Mouse (Mus musculus): ENCODE results near the gene Ankrd50. TPM values are rescaled to one million over a fixed set of nuclear protein-coding genes. Genes with fewer than 3 reads are reported as not detected.

Ankrd50 gene
- polyA plus RNA-seq (2012; ENCODE audit: insufficient read depth, insufficient read length, missing spikeins), result 21.7 and 22.8 TPM in 2 replicates

DNA sequence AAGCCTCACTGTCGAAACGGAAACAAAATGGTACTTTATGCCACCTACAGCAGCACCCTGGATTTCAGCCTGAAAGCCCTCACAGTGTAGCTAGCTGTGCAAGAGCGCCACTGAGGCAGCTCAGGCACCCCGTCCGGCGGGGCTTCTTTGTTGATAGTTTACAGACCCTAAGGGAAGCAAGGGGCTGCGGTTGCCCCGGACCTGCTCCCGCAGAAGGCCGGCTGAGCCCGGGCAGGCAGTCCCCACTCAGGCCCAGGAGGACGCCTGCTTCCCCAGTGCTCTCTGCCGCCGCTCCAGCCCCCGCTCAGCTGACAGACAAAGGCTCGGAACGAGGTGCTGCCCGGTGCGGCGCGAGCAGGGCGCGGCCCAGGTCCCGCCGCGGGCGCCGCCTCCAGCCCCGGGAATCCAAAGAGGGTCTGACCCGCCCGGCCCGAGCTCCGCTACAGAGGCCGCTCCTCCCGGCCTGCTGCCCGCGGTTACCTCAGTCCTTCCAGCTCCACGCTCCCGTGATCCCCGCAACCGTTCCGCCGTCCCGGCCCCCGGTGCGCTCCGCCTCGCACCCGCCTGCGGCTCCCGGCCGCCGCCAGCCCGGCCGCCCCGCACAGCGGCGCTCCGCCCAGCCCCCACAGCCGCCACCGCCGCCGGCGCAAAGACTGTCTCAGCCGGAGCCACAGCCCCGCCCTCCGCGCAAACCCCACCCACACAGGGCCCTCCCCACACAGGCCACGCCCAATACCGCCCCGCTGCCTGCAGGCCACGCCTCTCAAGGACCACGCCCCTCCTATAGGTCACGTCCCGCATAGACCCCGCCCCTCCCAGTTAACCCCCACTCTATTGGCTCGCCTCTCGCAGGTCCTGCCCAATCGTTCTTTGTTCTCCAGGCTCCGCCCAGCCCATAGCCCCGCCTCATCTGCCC is at the start of gene Ankrd50:
Gene Ankrd50 (minus strand): TSS at position 654 of the 916 bp plus-strand sequence.
- H3K27ac ChIP-seq (ENCODE audit: insufficient read depth, low read depth, low read length), result peak within 1 kb of the TSS; percentile 55

DNA sequence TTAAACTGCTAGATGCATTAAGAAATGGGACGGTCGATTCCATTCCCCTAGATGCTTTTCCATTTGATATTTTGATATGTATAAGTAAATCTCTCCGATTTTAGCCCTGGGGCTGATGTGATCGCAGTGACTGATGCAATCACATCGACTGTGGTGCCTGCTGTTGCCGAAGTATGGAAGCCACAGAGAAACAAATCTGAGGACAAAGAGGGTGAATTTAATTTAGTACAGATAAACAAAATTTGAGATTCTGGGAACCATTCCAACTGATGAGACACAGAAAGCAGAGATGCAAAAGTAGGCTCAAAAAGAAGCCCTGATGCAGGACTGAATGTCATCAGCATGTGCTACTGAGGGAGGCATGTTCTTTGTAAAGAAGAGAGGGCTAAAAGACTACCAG is 49.6 kb upstream of the Ankrd50 start:
- Histone ChIP-seq H3K27ac (ENCODE audit: insufficient read depth, low read depth, low read length) (no peak overlapping the region), H3K4me1 (ENCODE audit: control insufficient read depth, insufficient read depth, low read length) (no peaks in the 10 kb centered on the region), H3K4me3 (ENCODE audit: insufficient read depth, low read length) (no peak overlapping the region)
- TF ChIP-seq CTCF (IDR thresholded peaks at IDR 0.05; ENCODE audit: low read depth, low read length) (no peak), POLR2A (IDR thresholded peaks at IDR 0.05; ENCODE audit: borderline replicate concordance, low read depth, low read length) (no peak)

More for the DNA sequence above, at the start of gene Ankrd50:
- peak within 1 kb of the TSS; percentile 90 for H3K4me3 ChIP-seq (ENCODE audit: insufficient read depth, low read length)
- H3K4me1 ChIP-seq (ENCODE audit: control insufficient read depth, insufficient read depth, low read length), result peaks cover 20% of the 10 kb centered on the region
- TF ChIP-seq CTCF (IDR thresholded peaks at IDR 0.05; ENCODE audit: low read depth, low read length), result no peak
- no peak for TF ChIP-seq POLR2A (IDR thresholded peaks at IDR 0.05; ENCODE audit: borderline replicate concordance, low read depth, low read length)

DNA sequence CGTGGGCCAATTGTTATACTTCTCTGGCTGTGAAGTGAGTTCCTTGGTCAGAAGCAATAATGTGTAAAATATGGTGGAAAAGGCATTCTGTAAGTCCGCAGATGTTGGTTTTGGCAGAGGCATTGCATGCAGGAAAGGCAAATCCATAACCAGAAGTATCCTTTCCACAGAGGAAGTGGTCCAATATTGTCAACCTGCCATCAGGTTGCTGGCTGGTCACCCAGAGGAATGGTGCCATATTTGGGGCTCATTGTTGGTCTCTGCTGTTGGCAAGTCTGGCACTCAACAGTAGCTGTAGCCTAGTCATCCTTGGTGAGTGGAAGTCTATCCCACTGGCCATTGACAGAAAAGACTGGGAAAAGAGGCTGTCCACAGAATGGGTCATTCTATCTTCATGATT is 35.8 kb upstream of the Ankrd50 start:
- H3K27ac ChIP-seq (ENCODE audit: insufficient read depth, low read depth, low read length), result no peak overlapping the region
- 0 out of 2 replicates have a peak, but pooled peaks cover 2% of the 10 kb centered on the region for H3K4me1 ChIP-seq (ENCODE audit: control insufficient read depth, insufficient read depth, low read length)
- H3K4me3 ChIP-seq (ENCODE audit: insufficient read depth, low read length), result no peak overlapping the region
- TF ChIP-seq CTCF (IDR thresholded peaks at IDR 0.05; ENCODE audit: low read depth, low read length) (no peak), POLR2A (IDR thresholded peaks at IDR 0.05; ENCODE audit: borderline replicate concordance, low read depth, low read length) (no peak)

DNA sequence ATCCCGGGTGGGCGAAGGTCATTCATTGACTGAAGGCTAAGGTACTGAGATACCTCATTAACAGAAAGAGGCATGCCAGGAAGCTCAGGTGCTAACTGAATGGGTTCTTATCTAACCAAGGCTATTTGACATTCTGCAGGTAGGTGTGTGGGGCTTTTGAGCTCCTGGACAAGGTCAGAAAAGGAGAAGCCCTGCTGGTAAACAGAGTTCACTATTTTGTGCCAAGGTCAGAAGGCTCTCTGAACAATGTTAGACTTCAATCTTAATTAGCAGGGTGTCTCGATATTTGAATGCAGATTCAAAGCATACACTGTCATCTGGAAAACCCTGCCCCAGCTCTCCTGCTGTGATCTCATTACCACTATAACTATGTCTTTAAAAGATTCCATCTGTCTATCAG is 35.3 kb upstream of the Ankrd50 start:
- TF ChIP-seq CTCF (IDR thresholded peaks at IDR 0.05; ENCODE audit: low read depth, low read length) (no peak), POLR2A (IDR thresholded peaks at IDR 0.05; ENCODE audit: borderline replicate concordance, low read depth, low read length) (no peak)
- 0 out of 2 replicates have a peak, but pooled peaks cover 2% of the 10 kb centered on the region for H3K4me1 ChIP-seq (ENCODE audit: control insufficient read depth, insufficient read depth, low read length)
- no peak overlapping the region for H3K4me3 ChIP-seq (ENCODE audit: insufficient read depth, low read length)

DNA sequence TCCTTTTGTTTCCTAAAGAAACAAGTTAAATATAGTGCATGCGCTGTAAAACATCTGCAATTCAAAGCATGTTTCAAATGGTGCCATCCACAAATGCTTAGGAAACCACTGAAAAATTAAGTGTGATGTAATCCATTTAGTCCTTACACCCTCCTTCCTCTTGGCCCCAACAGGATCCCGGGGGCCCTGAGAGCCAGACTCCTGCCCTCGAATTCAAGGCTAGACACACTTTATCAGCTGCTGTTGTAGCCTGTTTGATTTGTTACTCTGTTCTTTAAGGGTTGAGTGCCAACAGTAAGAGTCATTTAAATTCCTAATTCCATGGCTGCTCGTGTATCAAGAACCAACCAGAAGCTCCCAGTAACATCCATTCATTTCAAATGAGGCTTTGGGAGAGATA is 19.0 kb upstream of the Ankrd50 start:
- no peak for TF ChIP-seq POLR2A (IDR thresholded peaks at IDR 0.05; ENCODE audit: borderline replicate concordance, low read depth, low read length)
- TF ChIP-seq CTCF (IDR thresholded peaks at IDR 0.05; ENCODE audit: low read depth, low read length), result no peak
- no peaks in the 10 kb centered on the region for H3K4me1 ChIP-seq (ENCODE audit: control insufficient read depth, insufficient read depth, low read length)

More for the DNA sequence above, 35.3 kb upstream of the Ankrd50 start:
- no peak overlapping the region for H3K27ac ChIP-seq (ENCODE audit: insufficient read depth, low read depth, low read length)

GRCm38 (mm10) chr3:38502156-38502555 is 17.5 kb upstream of the Ankrd50 start:
- Histone ChIP-seq H3K4me3 (ENCODE audit: insufficient read depth, low read length) (no peak overlapping the region), H3K4me1 (ENCODE audit: control insufficient read depth, insufficient read depth, low read length) (no peaks in the 10 kb centered on the region), H3K27ac (ENCODE audit: insufficient read depth, low read depth, low read length) (no peak overlapping the region)
- no peak for TF ChIP-seq CTCF (IDR thresholded peaks at IDR 0.05; ENCODE audit: low read depth, low read length)
- no peak for TF ChIP-seq POLR2A (IDR thresholded peaks at IDR 0.05; ENCODE audit: borderline replicate concordance, low read depth, low read length)

More for the DNA sequence above, 19.0 kb upstream of the Ankrd50 start:
- Histone ChIP-seq H3K27ac (ENCODE audit: insufficient read depth, low read depth, low read length) (no peak overlapping the region), H3K4me3 (ENCODE audit: insufficient read depth, low read length) (no peak overlapping the region)

- Histone ChIP-seq H3K4me1 (ENCODE audit: control insufficient read depth, insufficient read depth, low read length) (no peaks in the 10 kb centered on the region), H3K4me3 (ENCODE audit: insufficient read depth, low read length) (no peak overlapping the region), H3K27ac (ENCODE audit: insufficient read depth, low read depth, low read length) (no peak overlapping the region)
- TF ChIP-seq POLR2A (IDR thresholded peaks at IDR 0.05; ENCODE audit: borderline replicate concordance, low read depth, low read length) (no peak), CTCF (IDR thresholded peaks at IDR 0.05; ENCODE audit: low read depth, low read length) (no peak)
These were observed 17.1 kb upstream of the Ankrd50 start for GRCm38 (mm10) chr3:38501739-38502138.

DNA sequence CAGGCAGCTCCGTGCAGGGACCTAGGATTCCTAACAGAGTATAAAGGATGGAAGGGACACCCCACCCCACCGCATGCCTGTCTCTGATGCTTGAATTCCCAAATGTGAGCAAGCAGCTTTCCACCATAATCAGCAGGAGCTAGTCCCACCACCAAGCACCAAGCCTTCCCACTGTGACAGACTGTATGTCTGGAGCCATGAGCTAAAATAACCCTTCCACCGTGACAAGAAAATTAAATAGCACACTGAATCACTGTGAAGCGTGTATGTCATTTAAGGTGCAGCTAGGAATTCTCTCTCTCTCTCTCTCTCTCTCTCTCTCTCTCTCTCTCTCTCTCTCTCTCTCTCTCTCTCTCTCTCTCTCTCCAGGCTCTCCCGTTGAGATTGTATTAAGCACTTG is 16.7 kb upstream of the Ankrd50 start:
- Histone ChIP-seq H3K4me3 (ENCODE audit: insufficient read depth, low read length) (no peak overlapping the region), H3K4me1 (ENCODE audit: control insufficient read depth, insufficient read depth, low read length) (no peaks in the 10 kb centered on the region), H3K27ac (ENCODE audit: insufficient read depth, low read depth, low read length) (no peak overlapping the region)
- no peak for TF ChIP-seq POLR2A (IDR thresholded peaks at IDR 0.05; ENCODE audit: borderline replicate concordance, low read depth, low read length)
- no peak for TF ChIP-seq CTCF (IDR thresholded peaks at IDR 0.05; ENCODE audit: low read depth, low read length)

- no peak for TF ChIP-seq POLR2A (IDR thresholded peaks at IDR 0.05; ENCODE audit: borderline replicate concordance, low read depth, low read length)
- no peak for TF ChIP-seq CTCF (IDR thresholded peaks at IDR 0.05; ENCODE audit: low read depth, low read length)
These were observed 13.9 kb upstream of the Ankrd50 start for GRCm38 (mm10) chr3:38498561-38498960.

GRCm38 (mm10) chr3:38496795-38497385 is 12.2 kb upstream of the Ankrd50 start:
- Histone ChIP-seq H3K27ac (ENCODE audit: insufficient read depth, low read depth, low read length) (no peak overlapping the region), H3K4me3 (ENCODE audit: insufficient read depth, low read length) (no peak overlapping the region), H3K4me1 (ENCODE audit: control insufficient read depth, insufficient read depth, low read length) (no peaks in the 10 kb centered on the region)
- TF ChIP-seq CTCF (IDR thresholded peaks at IDR 0.05; ENCODE audit: low read depth, low read length), result no peak
- no peak for TF ChIP-seq POLR2A (IDR thresholded peaks at IDR 0.05; ENCODE audit: borderline replicate concordance, low read depth, low read length)

More at GRCm38 (mm10) chr3:38498561-38498960, 13.9 kb upstream of the Ankrd50 start:
- H3K4me3 ChIP-seq (ENCODE audit: insufficient read depth, low read length), result no peak overlapping the region
- H3K4me1 ChIP-seq (ENCODE audit: control insufficient read depth, insufficient read depth, low read length), result no peaks in the 10 kb centered on the region
- no peak overlapping the region for H3K27ac ChIP-seq (ENCODE audit: insufficient read depth, low read depth, low read length)

All from bone marrow macrophage, adult 2 months (primary cell).